8 mouse cellular contexts compared by ENCODE assay signal in the genomic region with DNA sequence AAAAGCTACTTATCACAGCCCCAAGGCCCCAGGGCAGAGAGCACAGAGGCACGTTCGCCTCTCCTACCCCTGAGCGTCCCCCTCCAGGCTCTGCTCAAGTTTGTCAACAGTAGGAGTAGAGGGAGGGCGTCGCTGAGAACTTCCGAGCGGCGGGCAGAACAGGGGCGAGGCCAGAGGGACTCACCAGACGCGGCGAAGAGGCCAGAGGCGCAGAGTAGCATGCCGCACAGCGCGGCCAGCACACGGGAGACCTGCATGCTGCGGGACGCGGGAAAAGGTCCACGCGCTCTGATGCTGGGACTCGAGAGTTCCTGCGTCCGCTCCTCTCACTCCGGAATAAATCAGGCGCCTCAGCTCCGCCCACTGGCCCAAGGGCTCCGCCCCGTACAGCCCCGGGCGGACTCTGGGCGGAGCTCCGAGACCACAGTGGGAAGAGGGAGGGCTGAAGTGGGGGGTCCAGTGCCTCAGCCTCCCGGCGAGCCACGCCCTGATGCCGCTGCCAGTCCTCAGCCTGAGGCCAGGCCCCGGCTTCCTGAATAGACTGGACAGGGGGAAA. TPM values are rescaled to one million over a fixed set of nuclear protein-coding genes. Genes with fewer than 3 reads are reported as not detected.
DNase-seq lines count a peak whose midpoint lies in the region; ATAC-seq and TF ChIP-seq lines count a peak whose summit lies in the region.

Gene Mfge8, minus strand, starts transcription at position 350 of the 556 bp plus-strand sequence.

- no peak within 1 kb of the TSS for H3K27ac ChIP-seq in bone marrow, adult 2 months (ENCODE audit: control insufficient read depth, insufficient read depth, low read depth, low read length, poor library complexity)
- H3K27ac ChIP-seq in embryonic facial prominence, embryonic 15.5 days (replicated peaks) = peak within 1 kb of the TSS; percentile 61; the same call in 1 of the 2 replicates
- peak within 1 kb of the TSS; percentile 93 for H3K27ac ChIP-seq in heart, embryonic 10.5 days
- peak within 1 kb of the TSS; percentile 85 for H3K27ac ChIP-seq in kidney, embryonic 14.5 days (ENCODE audit: low read depth, low read length)
- H3K27ac ChIP-seq in limb, embryonic 15.5 days = peak within 1 kb of the TSS; percentile 65; the same call in 1 of the 2 replicates
- no peak within 1 kb of the TSS for H3K27ac ChIP-seq in midbrain, postnatal 0 days (ENCODE audit: low read depth, low read length)

- H3K4me2 ChIP-seq in embryonic facial prominence, embryonic 15.5 days (replicated peaks) = peak within 1 kb of the TSS; percentile 85
- H3K4me2 ChIP-seq in kidney, embryonic 14.5 days (replicated peaks; ENCODE audit: low read depth, low read length) = peak within 1 kb of the TSS; percentile 84
- peak within 1 kb of the TSS; percentile 79 for H3K4me2 ChIP-seq in limb, embryonic 15.5 days
- H3K4me2 ChIP-seq in midbrain, postnatal 0 days (ENCODE audit: low read depth, low read length, poor library complexity, severe bottlenecking) = peak within 1 kb of the TSS; percentile 97

- H3K4me1 ChIP-seq in bone marrow, adult 2 months (ENCODE audit: control insufficient read depth, insufficient read depth, low read length) = no peaks in the 10 kb centered on the region
- peaks cover 25% of the 10 kb centered on the region for H3K4me1 ChIP-seq in embryonic facial prominence, embryonic 15.5 days
- H3K4me1 ChIP-seq in heart, embryonic 10.5 days = peaks cover 36% of the 10 kb centered on the region
- peaks cover 16% of the 10 kb centered on the region for H3K4me1 ChIP-seq in kidney, embryonic 14.5 days (ENCODE audit: control insufficient read depth, insufficient read depth, low read length)
- H3K4me1 ChIP-seq in limb, embryonic 15.5 days = peaks cover 22% of the 10 kb centered on the region
- H3K4me1 ChIP-seq in midbrain, postnatal 0 days (ENCODE audit: insufficient read depth, low read length) = peaks cover 2% of the 10 kb centered on the region; the same call in 1 of the 2 replicates

- peaks cover 10% of the 10 kb centered on the region; the same call in 1 of the 2 replicates for H3K36me3 ChIP-seq in embryonic facial prominence, embryonic 15.5 days
- peaks cover 17% of the 10 kb centered on the region for H3K36me3 ChIP-seq in heart, embryonic 10.5 days
- H3K36me3 ChIP-seq in kidney, embryonic 14.5 days (ENCODE audit: control insufficient read depth, insufficient read depth, low read length) = peaks cover 12% of the 10 kb centered on the region; the same call in 1 of the 2 replicates
- H3K36me3 ChIP-seq in limb, embryonic 15.5 days = peaks cover 13% of the 10 kb centered on the region
- H3K36me3 ChIP-seq in midbrain, postnatal 0 days (ENCODE audit: insufficient read depth, low read length) = no peaks in the 10 kb centered on the region

- no peaks in the 10 kb centered on the region for H3K9me3 ChIP-seq in embryonic facial prominence, embryonic 15.5 days (replicated peaks)
- H3K9me3 ChIP-seq in heart, embryonic 10.5 days = no peaks in the 10 kb centered on the region
- H3K9me3 ChIP-seq in kidney, embryonic 14.5 days (ENCODE audit: control insufficient read depth, low read length) = no peaks in the 10 kb centered on the region
- no peaks in the 10 kb centered on the region for H3K9me3 ChIP-seq in limb, embryonic 15.5 days
- no peaks in the 10 kb centered on the region for H3K9me3 ChIP-seq in midbrain, postnatal 0 days (ENCODE audit: low read length)

- TF ChIP-seq POLR2A in bone marrow, adult 2 months (IDR thresholded peaks at IDR 0.05; ENCODE audit: borderline replicate concordance, control insufficient read depth, low read depth, low read length) = peak; percentile 47; the same call in 1 of the 2 replicates

- H3K9ac ChIP-seq in embryonic facial prominence, embryonic 15.5 days = peak within 1 kb of the TSS; percentile 41; the same call in 1 of the 2 replicates
- H3K9ac ChIP-seq in kidney, embryonic 14.5 days (ENCODE audit: low read depth, low read length) = peak within 1 kb of the TSS; percentile 72
- peak within 1 kb of the TSS; percentile 59 for H3K9ac ChIP-seq in limb, embryonic 15.5 days
- peak within 1 kb of the TSS; percentile 51 for H3K9ac ChIP-seq in midbrain, postnatal 0 days (replicated peaks; ENCODE audit: low read length, poor library complexity, severe bottlenecking)

- under 1% methylated on average over 39 of the region's 39 CpGs for WGBS in bone marrow, adult 2 months
- 0% methylated on average over 38 of the region's 39 CpGs for whole genome bisulfite sequencing in embryonic facial prominence, embryonic 15.5 days
- under 1% methylated on average over 39 of the region's 39 CpGs for WGBS in heart, embryonic 10.5 days
- 0% methylated on average over 39 of the region's 39 CpGs for WGBS in kidney, embryonic 14.5 days
- under 1% methylated on average over 39 of the region's 39 CpGs for WGBS in limb, embryonic 15.5 days
- under 1% methylated on average over 34 of the region's 39 CpGs for WGBS in midbrain, postnatal 0 days

- no peaks in the 10 kb centered on the region for H3K27me3 ChIP-seq in embryonic facial prominence, embryonic 15.5 days
- no peaks in the 10 kb centered on the region for H3K27me3 ChIP-seq in heart, embryonic 10.5 days (ENCODE audit: insufficient read depth, poor library complexity, severe bottlenecking)
- no peaks in the 10 kb centered on the region for H3K27me3 ChIP-seq in kidney, embryonic 14.5 days (ENCODE audit: control insufficient read depth, insufficient read depth, low read length)
- no peaks in the 10 kb centered on the region for H3K27me3 ChIP-seq in limb, embryonic 15.5 days
- H3K27me3 ChIP-seq in midbrain, postnatal 0 days (ENCODE audit: insufficient read depth, low read length) = no peaks in the 10 kb centered on the region

- TF ChIP-seq CTCF in bone marrow, adult 2 months (IDR thresholded peaks at IDR 0.05; ENCODE audit: control insufficient read depth, insufficient read depth, low read length) = no peak
- TF ChIP-seq CTCF in midbrain, postnatal 0 days (IDR thresholded peaks at IDR 0.05) = no peak

- peak; percentile 83 to 84 for DNase-seq in B cell, adult 2 months
- peak; percentile 97 for DNase-seq in heart, embryonic 10.5 days (ENCODE audit: low spot score)
- DNase-seq in midbrain, postnatal 0 days (ENCODE audit: low spot score) = peak; percentile 82
- peak; percentile 55 to 78 for DNase-seq in spleen, postnatal 10 days (ENCODE audit: low spot score in 2 of 2)

- H3K4me3 ChIP-seq in bone marrow, adult 2 months (replicated peaks; ENCODE audit: control insufficient read depth, low read depth, low read length) = peak within 1 kb of the TSS; percentile 80
- H3K4me3 ChIP-seq in embryonic facial prominence, embryonic 15.5 days (replicated peaks) = peak within 1 kb of the TSS; percentile 68
- H3K4me3 ChIP-seq in heart, embryonic 10.5 days = peak within 1 kb of the TSS; percentile 71
- peak within 1 kb of the TSS; percentile 62 for H3K4me3 ChIP-seq in kidney, embryonic 14.5 days (ENCODE audit: low read length)
- H3K4me3 ChIP-seq in limb, embryonic 15.5 days = peak within 1 kb of the TSS; percentile 61
- H3K4me3 ChIP-seq in midbrain, postnatal 0 days (ENCODE audit: low read depth, low read length) = peak within 1 kb of the TSS; percentile 52

- ATAC-seq in embryonic facial prominence, embryonic 15.5 days (ENCODE audit: insufficient number of reproducible peaks, low FRiP score, low TSS enrichment, low read depth) = peak; percentile 91
- ATAC-seq in kidney, embryonic 14.5 days (ENCODE audit: low FRiP score, low TSS enrichment) = peak; percentile 93
- peak; percentile 90 for ATAC-seq in limb, embryonic 15.5 days (ENCODE audit: insufficient number of reproducible peaks, low FRiP score, low TSS enrichment, low read depth)
- peak; percentile 89 for ATAC-seq in midbrain, postnatal 0 days (ENCODE audit: low FRiP score)

RNA-seq across cellular contexts. Expression of gene Mfge8, which starts in this region (rescaled TPM):
- 6.2 and 10.9 TPM in 2 replicates for polyA plus RNA-seq in bone marrow, adult 2 months (2011; ENCODE audit: insufficient read depth, insufficient read length, low replicate concordance, missing spikeins)
- 175 and 185 TPM in 2 replicates for polyA plus RNA-seq in embryonic facial prominence, embryonic 15.5 days (2015; fragmentation: Nextera tagmentation; extraction: Ambion mirVana)
- polyA plus RNA-seq in heart, embryonic 10.5 days (2016; fragmentation: Nextera tagmentation; extraction: Ambion mirVana) = 219 and 275 TPM in 2 replicates
- 194 and 243 TPM in 2 replicates for polyA plus RNA-seq in kidney, embryonic 14.5 days (2014; fragmentation: Nextera tagmentation; extraction: Ambion mirVana)
- 198 and 204 TPM in 2 replicates for polyA plus RNA-seq in limb, embryonic 15.5 days (2015; fragmentation: Nextera tagmentation; extraction: Ambion mirVana)
- 239 and 278 TPM in 2 replicates for total RNA-seq in midbrain, postnatal 0 days (2014; rRNA removed)
- 268 and 317 TPM in 2 replicates for polyA plus RNA-seq in midbrain, postnatal 0 days (2015; fragmentation: Nextera tagmentation; extraction: Ambion mirVana)

Comparison
In these comparisons a context has a peak if more than half of its experiments do, and no peak if none do; other contexts are left out.
1. RNA of gene Mfge8 (polyA plus RNA-seq): 268 to 317 TPM in midbrain, postnatal 0 days, 194 to 243 TPM in kidney, embryonic 14.5 days, 219 to 275 TPM in heart, embryonic 10.5 days, 198 to 204 TPM in limb, embryonic 15.5 days and 175 to 185 TPM in embryonic facial prominence, embryonic 15.5 days; 6.2 to 10.9 TPM in bone marrow, adult 2 months; every median in the first group is over 10 times any median in the second.
2. H3K27ac ChIP-seq: peak in embryonic facial prominence, embryonic 15.5 days (single experiment), heart, embryonic 10.5 days (single experiment), kidney, embryonic 14.5 days (single experiment) and limb, embryonic 15.5 days (single experiment); none in bone marrow, adult 2 months (single experiment) and midbrain, postnatal 0 days (single experiment).
3. Peak in every context shown above with its lines, with median percentiles within 50 percentile points of each other: DNase-seq, H3K4me3 ChIP-seq, ATAC-seq, H3K4me2 ChIP-seq and H3K9ac ChIP-seq.